Mouse (Mus musculus): ENCODE data around the gene Ncdn.

Gene Ncdn

GRCm38 (mm10) chr4:126753268-126754230 lies at the start of gene Ncdn, which contains the start of gene AU040320:
TSS of gene Ncdn (minus strand) at chr4:126753438.
TSS of gene AU040320 (plus strand) at chr4:126753544.
- CTCF ChIA-PET: interaction anchor here (1.3 kb wide), 1 partner anchor 7 kb away, joined by 3 read pairs; no protein-coding TSS in a partner anchor

DNA sequence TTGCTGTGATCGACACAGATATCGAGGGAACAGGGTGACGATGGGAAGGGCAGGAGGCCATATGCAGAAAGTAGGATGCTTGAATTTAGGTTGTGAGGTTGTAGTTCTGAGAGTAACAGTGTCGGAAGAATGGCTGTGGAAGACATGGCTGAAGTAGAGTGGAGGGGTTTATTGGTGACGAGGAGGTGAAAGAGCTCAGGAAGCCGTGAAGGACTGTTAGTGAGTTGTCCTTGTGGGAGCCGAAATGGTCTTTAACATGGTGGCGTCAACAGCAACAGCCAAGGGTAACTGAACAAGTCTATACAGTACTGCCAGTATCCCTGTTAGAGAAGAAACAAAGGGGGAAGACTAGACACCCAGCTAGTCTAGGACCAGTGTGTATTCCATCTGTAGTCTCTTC lies 48.9 kb upstream of the Ncdn start:
- CTCF ChIA-PET: no interaction called here

GRCm38 (mm10) chr4:126792341-126793102 lies 39.3 kb upstream of the Ncdn start:
- CTCF ChIA-PET: no interaction called here

GRCm38 (mm10) chr4:126782996-126783395 lies 29.8 kb upstream of the Ncdn start:
- CTCF ChIA-PET: no interaction called here

GRCm38 (mm10) chr4:126782512-126782911 lies 29.3 kb upstream of the Ncdn start:
- CTCF ChIA-PET: no interaction called here

- CTCF ChIA-PET: no interaction called here
Observed at GRCm38 (mm10) chr4:126781871-126782270, 28.6 kb upstream of the Ncdn start.

GRCm38 (mm10) chr4:126779826-126780775 lies 26.9 kb upstream of the Ncdn start:
- CTCF ChIA-PET: interaction anchor here (0.6 kb wide), 1 partner anchor 162 kb away, joined by 12 read pairs; no protein-coding TSS in a partner anchor

- CTCF ChIA-PET: no interaction called here
Observed at GRCm38 (mm10) chr4:126779148-126779581, 25.9 kb upstream of the Ncdn start.

- CTCF ChIA-PET: no interaction called here
Observed at GRCm38 (mm10) chr4:126775182-126775581, 21.9 kb upstream of the Ncdn start.

DNA sequence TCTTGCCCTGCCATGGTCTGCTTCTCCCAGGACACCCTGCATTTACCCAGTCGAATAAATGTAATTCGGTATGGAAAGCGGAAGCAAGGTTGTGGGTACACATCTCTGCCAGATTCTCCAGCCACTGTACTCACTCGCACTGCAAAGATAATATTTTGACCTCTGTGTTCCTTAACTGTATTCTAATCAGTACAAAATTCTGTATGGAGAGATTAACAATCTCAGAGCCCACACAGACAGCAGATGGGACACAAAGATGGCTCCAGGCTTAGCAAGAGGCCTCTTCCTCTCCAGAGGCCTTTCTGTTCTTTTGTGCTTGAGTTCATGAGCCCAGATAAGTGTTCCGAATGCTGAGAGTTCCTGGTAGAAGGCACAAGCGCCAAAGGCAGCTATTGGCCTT lies 20.6 kb upstream of the Ncdn start:
- CTCF ChIA-PET: no interaction called here

- CTCF ChIA-PET: interaction anchor here (0.7 kb wide), 1 partner anchor 242 kb away, joined by 3 read pairs; no protein-coding TSS in a partner anchor
Observed at GRCm38 (mm10) chr4:126770831-126771230, 17.6 kb upstream of the Ncdn start.

GRCm38 (mm10) chr4:126769800-126770563 lies 16.7 kb upstream of the Ncdn start:
- CTCF ChIA-PET: interaction anchor here (0.6 to 0.7 kb wide), 2 partner anchors 20 to 1981 kb away, joined by 3 to 5 read pairs; no protein-coding TSS in a partner anchor

- CTCF ChIA-PET: no interaction called here
Observed at GRCm38 (mm10) chr4:126763483-126763882, 10.2 kb upstream of the Ncdn start.

GRCm38 (mm10) chr4:126762586-126763359 lies 9.5 kb upstream of the Ncdn start:
- CTCF ChIA-PET: no interaction called here

- CTCF ChIA-PET: no interaction called here
Observed at GRCm38 (mm10) chr4:126759435-126759834, 6.2 kb upstream of the Ncdn start.

- CTCF ChIA-PET: no interaction called here
Observed at GRCm38 (mm10) chr4:126758299-126758698, 5.1 kb upstream of the Ncdn start.

DNA sequence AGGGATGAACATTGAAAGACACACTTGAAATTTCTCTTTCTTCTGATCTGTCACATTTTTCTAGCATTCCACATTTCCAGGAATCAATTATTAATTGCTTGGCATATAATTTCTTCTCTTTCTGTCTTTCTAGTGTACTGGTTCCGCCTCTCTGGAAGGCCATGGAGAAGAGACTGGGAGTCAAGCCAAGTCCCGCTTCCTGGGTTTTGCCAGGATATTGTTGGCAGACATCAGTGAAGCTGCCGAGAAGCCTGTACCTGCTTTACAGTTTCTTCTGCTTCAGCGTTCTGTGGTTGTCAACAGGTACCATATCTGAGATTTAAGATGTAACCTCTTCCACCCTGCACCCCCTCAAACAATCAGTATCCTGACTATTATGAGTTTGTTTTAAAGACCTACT lies 3.5 kb upstream of the Ncdn start:
- CTCF ChIA-PET: no interaction called here

GRCm38 (mm10) chr4:126754736-126755374 lies 1.6 kb upstream of the Ncdn start:
- CTCF ChIA-PET: interaction anchor here (0.7 to 1.3 kb wide), 2 partner anchors 9 to 275 kb away, joined by 3 read pairs; no protein-coding TSS in a partner anchor

- CTCF ChIA-PET: interaction anchor here (1.3 kb wide), 1 partner anchor 8 kb away, joined by 3 read pairs; no protein-coding TSS in a partner anchor
Observed at GRCm38 (mm10) chr4:126754231-126754611, 983 bp upstream of the Ncdn start.

All from spleen, embryonic (tissue).